Mouse (Mus musculus): ENCODE results near the gene Gm20708. TPM values are rescaled to one million over a fixed set of nuclear protein-coding genes. Genes with fewer than 3 reads are reported as not detected.

The Gm20708 gene
- polyA plus RNA-seq, 1 experiment from 2014 or later: 0.45 TPM

Other genes with a start within 250 kb of the Gm20708 start
- 2.4 and 3.0 TPM in 2 replicates for gene Tnrc6c, start 155.4 kb upstream of the Gm20708 start, polyA plus RNA-seq (2015; fragmentation: Nextera tagmentation; extraction: Ambion mirVana)
- gene Tmc8, start 27.6 kb upstream of the Gm20708 start, polyA plus RNA-seq (2015; fragmentation: Nextera tagmentation; extraction: Ambion mirVana): 15.0 and 20.4 TPM in 2 replicates
- 51.0 and 57.8 TPM in 2 replicates for gene Tmc6, start 27.5 kb upstream of the Gm20708 start, polyA plus RNA-seq (2015; fragmentation: Nextera tagmentation; extraction: Ambion mirVana)
- gene 6030468B19Rik, start 12.0 kb upstream of the Gm20708 start, polyA plus RNA-seq (2015; fragmentation: Nextera tagmentation; extraction: Ambion mirVana): 90.0 and 95.8 TPM in 2 replicates
- gene Syngr2, start within 50 bp of the Gm20708 start, polyA plus RNA-seq (2015; fragmentation: Nextera tagmentation; extraction: Ambion mirVana): 49.2 and 54.7 TPM in 2 replicates
- 11.8 and 12.0 TPM in 2 replicates for gene Afmid, start 16.3 kb downstream of the Gm20708 start, polyA plus RNA-seq (2015; fragmentation: Nextera tagmentation; extraction: Ambion mirVana)
- 136 and 138 TPM in 2 replicates for gene Tk1, start 16.4 kb downstream of the Gm20708 start, polyA plus RNA-seq (2015; fragmentation: Nextera tagmentation; extraction: Ambion mirVana)
- 306 and 347 TPM in 2 replicates for gene Birc5, start 39.6 kb downstream of the Gm20708 start, polyA plus RNA-seq (2015; fragmentation: Nextera tagmentation; extraction: Ambion mirVana)
- not detected in 2 replicates for gene Tmem235, start 51.1 kb downstream of the Gm20708 start, polyA plus RNA-seq (2015; fragmentation: Nextera tagmentation; extraction: Ambion mirVana)
- 1.6 and 1.8 TPM in 2 replicates for gene Tha1, start 63.8 kb downstream of the Gm20708 start, polyA plus RNA-seq (2015; fragmentation: Nextera tagmentation; extraction: Ambion mirVana)
- gene Socs3, start 160.4 kb downstream of the Gm20708 start, polyA plus RNA-seq (2015; fragmentation: Nextera tagmentation; extraction: Ambion mirVana): 7.3 and 7.5 TPM in 2 replicates
- 14.6 and 17.6 TPM in 2 replicates for gene Pgs1, start 176.6 kb downstream of the Gm20708 start, polyA plus RNA-seq (2015; fragmentation: Nextera tagmentation; extraction: Ambion mirVana)